Mouse (Mus musculus) CH12.LX (cell line): ENCODE results near the gene D230025D16Rik.

ENCODE experiments used
- BHLHE40 ChIP-seq: IDR thresholded peaks from 2 replicates; pipeline ENCODE4 v1.6.1; 2011; ENCODE audit warnings: mild to moderate bottlenecking, low read depth, low read length, improper control_type of control experiment
- CHD1 ChIP-seq: IDR thresholded peaks from 2 replicates; pipeline ENCODE4 v1.6.1; 2012; ENCODE audit warnings: low read depth, low read length, improper control_type of control experiment, inconsistent platforms
- CTCF ChIP-seq, 2 experiments: IDR thresholded peaks in 1 of 2; conservative IDR thresholded peaks in 1 of 2; 2 replicates each; pipeline ENCODE4 v1.5.1; 2011 to 2012; ENCODE audit warnings: low read depth in 2 of 2, low read length in 2 of 2, improper control_type of control experiment in 1 of 2, inconsistent platforms in 1 of 2, mild to moderate bottlenecking in 1 of 2, moderate library complexity in 1 of 2
- E2F4 ChIP-seq: IDR thresholded peaks from 2 replicates; pipeline ENCODE4 v1.6.1; 2011; ENCODE audit warnings: low read depth, low read length, improper control_type of control experiment; ENCODE audit not compliant: insufficient replicate concordance
- EP300 ChIP-seq: IDR thresholded peaks from 2 replicates; pipeline ENCODE4 v1.6.1; 2011; ENCODE audit warnings: low read length, improper control_type of control experiment
- NELFE ChIP-seq: IDR thresholded peaks from 2 replicates; pipeline ENCODE4 v1.6.1; 2011; ENCODE audit warnings: low read depth, low read length, improper control_type of control experiment
- PAX5 ChIP-seq: IDR thresholded peaks from 2 replicates; pipeline ENCODE4 v1.6.1; 2012; ENCODE audit warnings: low read length, inconsistent platforms, mixed read lengths
- TCF12 ChIP-seq: IDR thresholded peaks from 2 replicates; pipeline ENCODE4 v1.6.1; 2014; ENCODE audit warnings: low read depth, mild to moderate bottlenecking, inconsistent platforms, low read length, improper control_type of control experiment
- USF1 ChIP-seq: IDR thresholded peaks from 2 replicates; pipeline ENCODE4 v1.6.1; 2014; ENCODE audit warnings: low read depth, mild to moderate bottlenecking, inconsistent platforms, low read length, improper control_type of control experiment

- TF ChIP-seq NELFE (peak; percentile 77), EP300 (no peak), CTCF (conservative IDR thresholded peaks at IDR 0.05 in 1 of 2, IDR thresholded peaks at IDR 0.05 in 1 of 2; ENCODE audit: low read depth in 2 of 2, low read length in 2 of 2) (peak in 1 of 2 experiments; percentile 35; a peak in 2 of 4 replicates), E2F4 (no peak), CHD1 (0 out of 2 replicates have a peak, but pooled peaks have one; percentile 28), USF1 (no peak), TCF12 (peak; percentile 61), PAX5 (no peak), BHLHE40 (no peak)
Observed at GRCm38 (mm10) chr8:105264024-105264982, 39.4 kb downstream of the D230025D16Rik start, which contains the start of the genes Tradd and Fbxl8.
